In the genomic region with DNA sequence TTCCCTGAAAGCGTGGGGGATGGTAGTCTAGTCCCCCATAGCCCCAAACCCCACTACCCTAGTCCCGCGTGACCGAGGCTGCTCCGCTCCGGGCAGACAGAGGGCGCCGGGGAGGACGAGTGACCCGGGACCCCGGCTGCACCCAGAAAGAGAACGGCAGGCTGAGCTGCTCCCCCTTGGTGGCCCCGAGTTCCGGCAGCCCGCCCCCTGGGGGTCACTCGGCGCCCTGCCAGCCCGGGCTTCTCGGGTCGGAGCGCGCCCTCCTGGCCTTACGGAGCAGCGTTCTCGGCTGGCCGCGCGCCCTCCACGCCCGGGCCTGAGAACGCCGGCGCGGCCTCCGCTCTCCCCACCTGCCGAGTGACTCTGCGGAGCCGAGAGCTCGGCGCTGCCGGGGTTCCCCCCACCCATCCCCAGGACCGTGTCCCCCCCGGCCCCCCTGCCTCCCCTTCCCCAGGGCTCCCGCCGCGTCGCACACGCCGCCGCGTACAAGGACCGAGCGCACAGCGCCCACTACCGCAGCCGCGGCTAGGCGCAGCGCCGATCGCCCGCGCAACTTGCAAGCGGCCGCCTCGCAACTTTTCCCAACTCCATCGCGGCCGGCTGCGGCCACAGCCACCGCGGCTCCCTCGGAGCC, we compare ENCODE assay signal across 8 mouse cellular contexts. TPM values are rescaled to one million over a fixed set of nuclear protein-coding genes. Genes with fewer than 3 reads are reported as not detected.
A peak's percentile ranks its signal among the peaks of the same experiment; 100 is the strongest.
DNase-seq lines count a peak whose midpoint lies in the region; ATAC-seq and TF ChIP-seq lines count a peak whose summit lies in the region.

No protein-coding gene starts in this region.

- ATAC-seq in lung, embryonic 14.5 days (ENCODE audit: insufficient read depth): peak; percentile 75

- TF ChIP-seq CTCF in lung, embryonic 14.5 days (IDR thresholded peaks at IDR 0.05; ENCODE audit: low read depth): peak; percentile 61

- peaks cover 44% of the 10 kb centered on the region for H3K27me3 ChIP-seq in lung, embryonic 14.5 days (ENCODE audit: insufficient read depth, low read length)

- peak overlapping the region; percentile 97 for H3K27ac ChIP-seq in lung, embryonic 14.5 days (ENCODE audit: low read depth)

- WGBS in lung, embryonic 14.5 days: 1% methylated on average over 62 of the region's 73 CpGs

- DNase-seq in right cerebral cortex, postnatal 4 days: peak; percentile 58
- no peak for DNase-seq in right cerebral cortex, postnatal 25 days
- DNase-seq in embryo, embryonic 11 days: peak; percentile 93
- DNase-seq in heart, adult 8-10 months (ENCODE audit: low spot score): peak; percentile 79
- DNase-seq in kidney, adult 18-20 months: peak; percentile 85
- peak; percentile 90 for DNase-seq in lung, embryonic 14.5 days
- DNase-seq in retina, embryonic 14.5 days (ENCODE audit: low spot score): peak; percentile 89
- no peak for DNase-seq in ovary, adult 18-20 months (ENCODE audit: low spot score)

- peak overlapping the region; percentile 89 for H3K9ac ChIP-seq in lung, embryonic 14.5 days

- no peaks in the 10 kb centered on the region for H3K9me3 ChIP-seq in lung, embryonic 14.5 days (ENCODE audit: low read depth, low read length)

- peaks cover 11% of the 10 kb centered on the region; the same call in 1 of the 2 replicates for H3K4me1 ChIP-seq in lung, embryonic 14.5 days (ENCODE audit: insufficient read depth)

- H3K36me3 ChIP-seq in lung, embryonic 14.5 days (ENCODE audit: insufficient read depth): no peaks in the 10 kb centered on the region

- H3K4me2 ChIP-seq in lung, embryonic 14.5 days: peak overlapping the region; percentile 78

- H3K4me3 ChIP-seq in lung, embryonic 14.5 days (ENCODE audit: low read depth, low read length): peak overlapping the region; percentile 66

RNA-seq across cellular contexts. Expression of a gene that starts 39.4 kb away (rescaled TPM):
- 10 to 100 TPM; 13.6 to 19.5 (median 16.5) TPM for total RNA-seq in heart, adult 8-10 months (2022)
- polyA plus RNA-seq in lung, embryonic 14.5 days (2014; fragmentation: Nextera tagmentation; extraction: Ambion mirVana): 74.0 and 77.5 TPM in 2 replicates

Comparison
In these comparisons a context has a peak if more than half of its experiments do, and no peak if none do; other contexts are left out.
1. DNase-seq: peak in right cerebral cortex, postnatal 4 days (single experiment), embryo, embryonic 11 days (single experiment), heart, adult 8-10 months (single experiment), kidney, adult 18-20 months (single experiment), lung, embryonic 14.5 days (single experiment) and retina, embryonic 14.5 days (single experiment); none in right cerebral cortex, postnatal 25 days (single experiment) and ovary, adult 18-20 months (single experiment).